Mouse (Mus musculus): ENCODE data around the gene Rabgap1l.
"Not testable (repeated sequence)": the region's sequence is repeated elsewhere in the genome, so short reads cannot be mapped to it uniquely, and the experiment has no call there.

Rabgap1l gene

DNA sequence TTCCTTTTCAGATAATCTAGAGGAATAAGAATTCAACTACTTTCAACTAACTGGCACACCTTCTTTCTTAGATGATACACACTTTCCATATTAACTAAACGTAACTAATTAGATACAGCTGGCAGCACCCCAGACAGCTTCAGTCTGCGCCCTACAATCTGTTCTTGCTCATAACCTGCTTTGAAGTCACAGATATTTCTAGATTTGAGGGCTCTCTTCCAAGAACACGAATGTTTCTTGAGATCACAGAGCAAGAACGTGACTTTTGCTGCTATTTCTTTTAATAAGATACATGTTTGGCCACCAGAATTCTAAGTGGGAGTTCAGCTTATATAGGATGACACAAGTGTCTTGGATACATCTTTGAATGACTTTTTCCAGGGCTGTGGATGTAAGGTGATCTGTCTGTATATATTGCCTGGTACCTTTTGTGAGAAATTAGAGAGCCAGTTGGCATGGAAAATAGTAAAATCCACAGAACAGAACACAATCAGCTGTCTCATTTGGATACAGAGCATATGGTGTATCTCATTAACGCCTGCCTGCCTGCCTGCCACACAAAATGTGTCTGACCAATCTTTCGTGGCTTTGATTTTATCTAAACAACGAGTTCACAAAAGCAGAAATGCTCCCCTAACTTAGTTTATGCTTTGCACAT lies 506.5 kb downstream of the Rabgap1l start:
- in situ Hi-C loops (cut with MboI, MseI): no loop called here

DNA sequence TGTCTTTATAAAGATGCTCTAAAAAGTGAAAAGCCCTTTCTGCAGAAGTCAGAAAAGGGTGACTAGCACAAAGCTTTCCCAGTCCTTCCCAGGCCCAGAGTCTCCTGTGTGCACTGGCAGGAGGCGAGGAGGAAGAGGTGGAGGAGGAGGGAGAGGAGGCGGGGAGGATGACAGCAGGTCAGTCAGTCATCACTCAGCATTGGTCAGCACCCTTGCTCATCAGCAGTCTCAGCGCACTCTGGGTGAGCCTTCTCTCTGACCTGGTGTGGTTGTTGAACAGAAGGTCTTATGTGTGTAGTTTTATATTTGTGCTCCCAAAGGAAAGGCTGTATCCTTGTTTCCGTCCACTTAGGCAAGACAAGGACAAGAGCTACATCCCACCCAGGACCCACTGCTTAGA lies 508.8 kb downstream of the Rabgap1l start:
- in situ Hi-C loops (cut with MboI, MseI): no loop called here

DNA sequence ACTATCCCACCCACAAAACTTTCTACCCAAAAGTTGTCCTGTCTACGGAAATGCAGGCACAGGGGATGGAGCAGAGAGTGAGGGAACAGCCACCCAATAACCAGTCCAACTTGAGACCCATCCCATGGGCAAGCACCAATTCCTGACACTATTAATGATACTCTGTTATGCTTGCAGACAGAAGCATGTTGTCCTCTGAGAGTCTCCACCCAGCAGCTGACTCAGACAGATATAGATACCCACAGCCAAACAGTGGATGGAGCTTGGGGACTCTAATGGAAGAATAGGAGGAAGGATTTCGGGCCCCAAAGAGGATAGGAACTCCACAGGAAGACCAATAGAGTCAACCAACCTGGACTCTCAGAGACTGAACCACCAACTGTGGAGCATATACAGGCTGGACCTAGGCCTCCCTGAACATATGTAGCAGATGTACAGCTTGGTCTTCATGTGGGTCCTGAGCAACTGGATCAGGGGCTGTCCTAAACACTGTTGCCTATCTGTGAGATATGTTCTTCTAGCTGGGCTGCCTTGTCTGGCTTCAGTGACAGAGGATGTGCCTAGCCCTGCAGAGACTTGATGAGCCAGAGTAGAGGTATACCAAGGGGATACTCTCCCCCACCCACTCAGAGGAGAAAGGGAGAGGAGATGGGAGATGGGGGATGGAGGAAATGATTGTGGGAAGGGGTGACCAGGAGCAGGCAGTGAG lies 510.7 kb downstream of the Rabgap1l start:
- in situ Hi-C loops (cut with MboI, MseI): not testable (repeated sequence)

DNA sequence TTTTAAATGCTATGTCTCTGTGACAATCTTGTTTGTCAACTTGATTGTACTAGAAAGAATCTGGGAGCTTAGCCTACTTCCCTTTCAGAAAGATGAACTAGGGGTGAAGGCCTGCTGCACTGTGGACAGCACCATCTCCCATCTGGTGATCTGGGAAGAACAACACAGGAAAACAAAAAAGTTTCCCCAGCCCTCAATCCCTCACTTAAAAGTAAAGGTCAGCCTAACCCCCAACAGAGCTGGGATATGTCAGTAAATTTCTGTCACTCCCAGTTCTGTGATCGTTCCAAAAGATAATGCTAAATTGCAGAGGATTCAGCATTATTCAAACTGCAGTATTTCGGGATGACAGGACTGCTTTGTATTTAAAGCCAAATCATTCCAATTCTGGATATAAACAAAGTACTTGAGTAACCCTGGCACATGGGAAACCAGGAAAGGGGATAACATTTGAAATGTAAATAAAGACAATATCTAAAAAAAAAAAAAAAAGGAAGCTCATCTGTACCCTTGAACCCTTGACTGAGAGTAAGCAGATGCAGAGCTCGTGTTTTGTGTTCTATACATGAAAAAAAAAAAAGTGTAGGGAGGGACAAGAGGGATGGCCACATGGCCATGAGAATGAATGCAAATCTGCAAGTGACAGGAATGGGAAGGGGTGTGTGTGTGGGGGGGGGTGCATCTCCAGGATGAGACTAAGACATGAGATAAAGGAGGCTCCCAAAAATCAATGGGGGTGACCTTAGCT lies 511.5 kb downstream of the Rabgap1l start:
- in situ Hi-C loops (cut with MboI, MseI): no loop called here

DNA sequence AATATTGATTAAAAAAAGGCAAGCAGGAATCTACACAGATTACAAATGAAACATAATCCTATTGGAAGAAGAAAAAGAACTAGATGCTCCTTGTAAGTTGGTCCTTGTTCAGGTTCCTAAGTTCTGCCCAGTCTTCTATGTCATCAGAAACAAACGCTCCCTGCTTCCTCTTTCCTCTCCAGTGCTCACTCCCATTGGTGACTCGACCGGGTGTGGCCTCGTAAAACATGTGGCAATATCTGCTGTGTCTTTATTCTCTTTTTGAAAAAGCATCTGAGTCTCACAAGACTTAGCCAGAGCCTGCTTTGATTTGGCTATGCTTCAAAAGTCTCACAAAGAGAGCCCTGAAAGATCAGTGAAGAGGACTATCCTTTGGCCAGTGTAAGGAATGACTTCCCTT lies 512.4 kb downstream of the Rabgap1l start:
- in situ Hi-C loops (cut with MboI, MseI): no loop called here

DNA sequence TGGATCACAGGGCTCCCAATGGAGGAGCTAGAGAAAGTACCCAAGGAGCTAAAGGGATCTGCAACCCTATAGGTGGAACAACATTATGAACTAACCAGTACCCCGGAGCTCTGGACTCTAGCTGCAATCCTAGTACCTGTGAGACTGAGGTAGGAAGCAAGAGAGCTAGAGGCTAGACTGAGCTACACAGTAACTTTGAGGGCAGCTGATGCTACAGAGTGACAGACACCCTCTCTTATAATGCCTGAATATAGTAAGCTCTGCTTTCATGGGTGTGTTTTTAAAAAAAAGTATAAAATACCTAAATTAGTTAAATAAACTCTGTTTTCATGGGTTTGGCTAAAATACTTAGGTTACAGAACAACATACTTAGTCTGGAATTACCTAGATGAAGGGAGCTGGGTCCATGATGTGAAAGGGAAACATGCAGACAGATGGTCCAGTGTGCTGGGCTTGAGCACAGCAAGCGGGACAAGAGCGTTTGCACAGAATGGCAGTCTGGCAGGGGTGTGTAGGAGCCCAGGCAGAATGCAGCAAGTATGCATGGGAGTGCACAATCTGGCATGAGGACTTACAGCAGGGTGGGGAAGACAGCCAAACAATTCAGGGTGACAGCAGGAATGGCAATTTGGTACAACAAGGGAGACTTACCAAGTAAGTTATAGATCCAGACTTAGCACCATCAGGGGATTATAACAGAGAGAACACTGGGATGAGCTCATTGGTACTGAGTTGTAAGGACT lies 514.9 kb downstream of the Rabgap1l start:
- in situ Hi-C loops (cut with MboI, MseI): no loop called here

DNA sequence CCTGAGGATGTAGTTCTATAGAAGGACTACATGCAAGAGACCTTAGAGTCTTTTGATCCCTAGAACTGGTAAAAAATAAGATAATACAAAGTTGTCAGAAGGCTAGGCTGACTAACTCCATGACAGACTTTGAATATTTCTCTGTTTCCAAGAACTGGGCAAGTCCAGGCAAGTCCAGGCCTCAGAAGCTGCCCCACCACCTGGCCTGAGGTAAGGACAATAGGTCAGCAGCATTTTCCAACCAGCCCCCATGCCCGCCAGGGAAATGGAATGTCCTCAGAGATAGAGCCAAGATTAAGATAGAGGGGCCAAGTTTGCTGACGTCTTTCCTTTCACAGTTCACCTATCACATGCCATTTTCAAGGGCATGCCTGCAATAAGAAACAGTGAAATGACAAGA lies 517.8 kb downstream of the Rabgap1l start:
- in situ Hi-C loops (cut with MboI, MseI): no loop called here

DNA sequence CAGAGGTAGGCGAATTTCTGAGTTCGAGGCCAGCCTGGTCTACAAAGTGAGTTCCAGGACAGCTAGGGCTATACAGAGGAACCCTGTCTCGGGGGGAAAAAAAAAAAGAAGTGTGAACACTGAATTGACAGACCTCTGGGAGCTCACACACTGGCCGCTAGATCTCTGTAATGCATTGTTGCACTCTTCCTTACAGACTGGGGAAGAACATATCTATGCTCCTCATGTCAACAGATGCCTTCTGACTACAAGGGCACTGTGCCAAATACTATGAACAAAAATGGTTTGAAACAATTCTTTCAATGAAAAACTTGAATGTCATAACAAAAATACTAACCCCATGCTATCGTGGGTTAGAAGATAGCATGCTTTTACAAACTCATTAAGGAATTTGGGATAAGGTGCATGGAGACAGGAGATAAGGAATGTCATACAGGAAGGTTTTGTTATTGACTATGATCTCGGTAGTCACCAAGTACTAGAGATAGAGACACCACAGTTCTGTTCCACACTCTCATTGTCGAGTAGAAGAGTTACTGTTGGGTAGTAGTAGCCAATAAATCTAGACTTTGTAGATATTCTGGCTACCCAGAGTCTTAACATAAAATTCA lies 519.8 kb downstream of the Rabgap1l start:
- in situ Hi-C loops (cut with MboI, MseI): no loop called here

DNA sequence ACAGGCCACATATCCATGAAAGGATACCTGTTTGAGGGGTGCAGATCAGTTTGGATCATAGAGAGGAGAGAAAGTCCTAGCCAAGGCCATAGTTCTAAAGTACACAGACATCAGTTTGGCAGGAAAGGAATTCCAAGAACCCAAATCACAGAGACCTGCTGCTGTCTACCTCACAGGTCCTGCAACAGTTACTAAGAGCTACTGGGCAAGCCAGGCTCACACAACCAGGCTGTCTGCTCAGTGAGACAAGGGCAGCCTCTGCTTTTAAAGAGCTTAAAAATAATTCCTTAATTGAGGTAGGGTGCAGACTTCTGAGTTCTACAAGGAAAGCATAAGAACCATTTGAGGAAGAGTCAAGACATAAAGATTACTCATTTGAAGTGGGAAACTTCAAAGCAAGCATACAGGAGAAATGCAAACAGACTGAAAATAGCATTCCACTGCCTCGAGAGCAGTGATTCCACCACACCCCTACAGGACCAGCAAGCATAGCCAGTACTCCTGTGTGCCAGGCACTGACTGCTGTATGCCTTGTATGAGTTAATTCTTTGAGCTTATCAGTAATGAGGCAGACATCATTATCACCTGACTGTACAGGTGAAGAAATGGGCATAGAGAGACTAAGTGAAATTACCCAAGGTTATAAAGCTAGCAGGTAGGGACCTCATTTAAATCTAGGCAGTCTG lies 521.6 kb downstream of the Rabgap1l start:
- in situ Hi-C loops (cut with MboI, MseI): no loop called here

DNA sequence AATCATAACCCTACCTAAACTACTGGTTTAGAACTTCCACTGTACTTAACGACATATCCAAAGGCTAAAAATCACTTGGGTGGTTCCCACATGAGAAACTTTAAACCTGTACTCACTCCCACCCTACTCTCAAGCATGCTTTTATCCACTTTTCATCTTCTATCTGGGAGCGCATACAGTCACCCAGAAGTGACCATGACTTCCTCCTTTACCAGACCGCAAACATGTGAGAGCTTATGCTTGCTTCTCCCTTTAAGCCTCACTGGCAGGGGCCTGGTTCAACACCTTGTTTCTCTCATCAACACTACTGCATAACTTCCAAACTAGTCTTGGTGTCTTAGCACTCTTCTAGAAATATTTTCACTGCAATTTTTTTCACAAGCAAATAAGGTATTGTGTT lies 524.7 kb downstream of the Rabgap1l start:
- in situ Hi-C loops (cut with MboI, MseI): no loop called here

DNA sequence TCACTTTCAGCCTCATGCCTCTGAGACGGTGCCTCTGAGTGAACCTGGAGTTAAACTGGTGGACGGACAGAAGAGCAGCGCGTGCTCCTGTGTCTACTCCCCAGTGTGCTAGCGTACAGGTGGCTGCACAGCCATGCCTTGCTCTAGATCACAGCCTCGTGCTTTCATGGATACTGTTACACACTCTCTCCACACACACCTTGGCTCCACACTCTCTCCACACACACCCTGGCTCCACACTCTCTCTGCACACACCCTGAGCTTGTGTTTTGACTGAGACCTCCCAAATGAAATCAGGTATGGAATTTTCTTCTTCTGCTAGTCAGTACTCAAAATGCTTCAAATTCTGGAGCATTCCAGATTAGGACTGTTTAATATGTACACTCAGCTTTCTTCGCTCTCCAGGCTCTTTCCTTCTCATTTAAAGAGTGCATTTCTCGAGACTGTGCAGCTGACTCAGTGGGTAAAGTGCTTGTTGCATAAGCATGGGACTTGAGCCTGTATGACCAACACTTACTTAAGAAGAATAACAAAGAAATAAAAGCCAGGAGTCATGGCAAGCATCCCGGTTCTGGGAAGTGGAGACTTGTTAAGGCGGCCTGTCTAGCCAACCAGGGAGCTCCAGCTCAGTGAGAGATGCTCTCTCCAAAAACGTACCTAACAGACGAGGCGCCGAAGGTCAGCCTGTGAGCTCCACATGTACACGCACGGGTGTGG lies 529.2 kb downstream of the Rabgap1l start:
- in situ Hi-C loops (cut with MboI, MseI): no loop called here

DNA sequence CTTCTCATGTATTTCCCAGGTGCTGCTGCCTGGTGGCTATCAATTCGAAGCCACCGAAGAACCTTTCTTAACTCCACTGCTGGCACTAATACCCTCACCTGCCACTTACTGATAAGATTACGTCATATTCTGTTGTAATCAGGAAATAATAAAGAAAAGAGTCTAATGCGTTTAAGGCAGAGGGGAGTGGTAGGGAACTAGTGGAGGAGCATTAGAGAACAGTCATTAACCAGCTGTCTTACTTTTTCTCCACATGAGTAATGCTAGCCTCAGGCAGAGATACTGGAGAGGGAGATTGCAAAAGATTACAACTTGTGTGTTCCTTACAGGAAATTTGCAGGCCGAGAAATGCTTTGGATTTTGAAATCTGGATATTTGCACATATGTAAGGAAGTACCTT lies 530.0 kb downstream of the Rabgap1l start:
- in situ Hi-C loops (cut with MboI, MseI): no loop called here

DNA sequence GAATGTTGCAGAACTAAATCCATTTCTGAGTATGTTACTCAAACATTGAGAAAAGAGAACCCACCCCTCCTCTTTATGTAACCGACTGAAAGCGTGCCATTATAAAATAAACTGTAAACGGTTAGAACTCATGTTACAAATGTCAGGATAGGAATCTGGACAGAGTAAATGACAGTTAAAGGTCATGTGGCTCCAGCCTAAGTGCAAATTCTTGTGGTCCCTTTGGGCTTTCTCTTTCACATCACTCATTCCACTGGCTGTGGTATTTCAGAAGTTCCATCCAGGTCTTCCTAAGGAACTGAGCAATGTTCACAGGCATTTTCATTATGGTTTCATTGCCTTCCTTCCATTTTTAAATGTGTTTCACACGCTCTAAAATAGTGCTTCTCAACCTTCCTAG lies 530.6 kb downstream of the Rabgap1l start:
- in situ Hi-C loops (cut with MboI, MseI): no loop called here

DNA sequence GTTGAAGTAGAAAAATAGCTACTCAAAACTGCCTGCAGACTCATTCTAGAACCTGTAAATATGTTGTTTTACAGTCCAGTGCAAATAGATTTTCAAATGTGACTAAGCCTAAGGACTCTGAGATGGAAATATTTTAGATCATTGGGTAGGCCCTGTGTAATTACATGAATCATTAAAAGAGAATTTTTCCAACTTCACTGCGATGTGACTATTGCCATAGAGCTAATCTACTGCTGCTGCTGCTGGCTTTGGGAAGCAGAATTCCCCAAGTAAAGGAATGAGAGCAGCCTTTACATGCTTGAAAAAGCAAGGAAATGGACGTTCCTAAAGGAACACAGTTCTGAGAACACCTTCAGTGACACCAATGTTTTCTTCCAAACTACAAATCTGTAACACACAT lies 531.2 kb downstream of the Rabgap1l start:
- in situ Hi-C loops (cut with MboI, MseI): no loop called here

DNA sequence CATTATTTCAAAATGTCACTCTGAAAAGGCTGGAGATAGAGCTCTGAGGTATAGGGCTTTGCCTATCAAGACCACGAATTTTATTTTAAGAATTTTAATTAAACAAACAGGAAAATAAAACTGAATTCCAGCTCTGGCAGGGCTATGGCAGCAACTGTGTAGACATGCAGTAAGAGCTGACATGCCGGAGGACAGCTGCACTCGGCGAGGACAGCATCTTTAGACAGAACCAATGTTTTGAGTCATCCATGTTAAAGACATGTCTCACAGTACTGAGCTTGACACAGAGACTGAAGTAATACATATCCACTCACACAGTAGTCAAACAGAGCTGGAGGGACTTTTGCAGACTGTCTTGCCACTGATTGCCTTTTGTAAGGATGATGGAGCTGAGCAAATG lies 532.4 kb downstream of the Rabgap1l start:
- in situ Hi-C loops (cut with MboI, MseI): no loop called here

DNA sequence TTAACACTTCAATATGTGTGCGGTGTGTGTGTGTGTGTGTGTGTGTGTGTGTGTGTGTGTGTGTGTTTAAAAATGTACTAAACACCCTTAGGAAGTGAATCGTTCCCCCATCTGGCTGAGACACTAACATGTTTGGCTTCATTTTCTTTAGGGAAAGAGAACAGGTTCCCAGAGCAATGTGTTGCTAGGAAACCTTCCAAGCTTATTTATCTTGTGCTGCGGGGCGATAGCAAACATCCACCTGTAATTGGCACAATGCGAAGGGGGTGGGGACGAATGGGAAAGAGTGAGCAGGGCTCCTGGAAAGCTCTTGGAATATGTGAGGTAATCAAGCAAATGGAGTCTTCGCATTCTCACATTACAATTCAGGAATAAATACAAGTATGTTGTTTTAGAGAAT lies 533.1 kb downstream of the Rabgap1l start:
- in situ Hi-C loops (cut with MboI, MseI): no loop called here

DNA sequence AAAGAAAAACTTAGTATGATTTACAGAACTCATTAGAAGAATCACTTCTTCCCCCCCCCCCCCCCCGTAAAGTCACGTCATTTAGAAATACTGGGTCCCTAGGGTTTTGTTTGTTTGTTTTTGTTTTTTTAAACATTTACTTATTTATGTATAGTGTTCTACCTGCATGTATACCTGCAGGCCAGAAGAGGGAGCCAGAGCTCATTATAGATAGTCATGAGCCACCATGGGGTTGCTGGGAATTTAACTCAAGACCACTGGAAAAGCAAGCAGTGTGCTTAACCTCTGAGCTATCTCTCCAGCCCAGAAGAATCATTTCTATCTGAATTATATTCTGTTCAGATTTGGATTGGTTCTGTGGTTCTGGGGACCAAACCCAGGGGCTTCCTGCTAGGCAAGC lies 539.9 kb downstream of the Rabgap1l start:
- in situ Hi-C loops (cut with MboI, MseI): no loop called here

DNA sequence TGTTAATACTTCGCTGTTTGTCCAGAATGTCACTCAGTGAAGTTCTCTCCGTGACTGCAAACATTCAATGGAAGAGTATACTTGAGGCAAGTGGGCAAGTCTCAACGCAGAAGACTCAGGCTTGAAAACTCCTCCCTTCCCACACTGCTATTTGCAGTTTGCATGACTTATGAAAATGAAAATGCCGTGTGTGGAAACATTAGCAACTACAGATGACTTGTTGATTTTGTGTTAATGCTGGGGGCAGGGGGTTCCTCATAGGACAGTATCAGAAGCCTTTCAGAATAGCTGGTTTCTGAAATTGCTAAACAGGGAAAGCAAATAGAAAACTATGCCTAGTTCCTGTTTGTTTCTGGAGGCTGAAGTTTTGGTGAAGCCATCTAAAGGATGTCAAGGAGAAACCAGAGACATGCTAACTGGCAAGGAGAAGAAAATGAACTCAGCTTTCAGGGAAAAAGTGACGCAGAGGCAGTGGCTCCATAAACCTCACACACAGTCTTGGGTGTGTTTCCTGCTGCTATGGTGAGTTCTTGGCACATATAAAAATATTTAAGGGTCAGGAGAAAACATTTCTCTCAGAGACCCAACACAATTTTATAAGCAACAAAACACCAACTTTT lies 541.5 kb downstream of the Rabgap1l start:
- in situ Hi-C loops (cut with MboI, MseI): no loop called here

DNA sequence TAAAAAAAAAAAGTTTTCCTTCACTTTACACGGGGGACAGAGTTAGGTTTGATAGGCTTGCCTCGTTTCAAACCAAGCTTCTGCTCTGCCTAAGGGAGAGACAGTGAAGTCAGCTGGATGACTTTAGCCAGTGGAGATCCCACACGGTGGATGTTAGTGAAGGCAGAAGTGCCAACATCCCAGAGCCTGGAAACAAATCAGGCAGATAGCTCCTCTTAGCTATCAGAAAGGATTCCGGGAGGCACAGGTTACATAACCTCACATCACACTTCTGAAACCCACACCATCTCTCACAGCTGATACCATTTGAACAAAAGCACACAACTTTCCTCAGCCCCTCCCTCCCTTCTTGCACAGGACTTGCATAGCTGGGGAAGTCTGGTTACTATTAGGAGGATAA lies 542.2 kb downstream of the Rabgap1l start:
- in situ Hi-C loops (cut with MboI, MseI): no loop called here

DNA sequence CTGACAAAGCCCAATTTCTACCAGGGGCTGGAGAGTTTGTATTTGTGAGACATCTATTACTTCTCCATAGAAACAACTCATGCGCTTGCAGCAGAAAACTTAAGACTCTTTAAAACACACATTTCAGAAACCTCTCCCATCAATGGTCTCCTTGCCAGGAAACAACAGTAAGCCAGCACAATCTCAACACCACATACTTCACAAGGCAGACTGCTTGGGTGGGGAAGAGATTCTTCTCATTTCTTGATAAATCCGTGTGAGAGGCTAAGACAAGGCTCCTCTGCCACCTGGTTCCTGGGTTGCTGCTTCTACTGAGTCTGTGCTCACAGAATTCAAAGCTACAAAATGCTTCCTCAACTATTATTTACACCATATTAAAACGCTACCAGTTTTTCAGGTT lies 543.2 kb downstream of the Rabgap1l start:
- in situ Hi-C loops (cut with MboI, MseI): no loop called here

Data from T-helper 2 cell (primary cell).